Mouse (Mus musculus) B cell, adult 67 days (primary cell): ENCODE data around the gene A830018L16Rik. TPM values are rescaled to one million over a fixed set of nuclear protein-coding genes. Genes with fewer than 3 reads are reported as not detected.

Experiments
- total RNA-seq, 2 experiments: library from RNA; stranded (reverse); gene quantifications; 4 replicates each; pipeline ENCODE4 v1.2.4; 2023

Gene A830018L16Rik
- not detected for total RNA-seq

GRCm38 (mm10) chr1:11413894-11414556 is at the start of gene A830018L16Rik:
Gene A830018L16Rik, plus strand, starts transcription at chr1:11414105.

